Mouse (Mus musculus): ENCODE data around the gene Dclk1. TPM values are rescaled to one million over a fixed set of nuclear protein-coding genes. Genes with fewer than 3 reads are reported as not detected.

Gene Dclk1
- total and polyA plus RNA-seq, 3 experiments = 1.2 to 5.6 (median 3.6) TPM

- Histone ChIP-seq H3K4me1 (ENCODE audit: control insufficient read depth, insufficient read depth, low read length) (no peaks in the 10 kb centered on the region), H3K79me2 (replicated peaks; ENCODE audit: control insufficient read depth, insufficient read depth, low read length) (no peaks in the 10 kb centered on the region), H3K27me3 (ENCODE audit: control insufficient read depth, insufficient read depth, low read length) (no peaks in the 10 kb centered on the region), H3K27ac (no peak overlapping the region), H3K36me3 (ENCODE audit: control insufficient read depth, insufficient read depth, low read length) (no peaks in the 10 kb centered on the region), H3K9ac (ENCODE audit: low read depth, low read length) (no peak overlapping the region), H3K4me3 (no peak overlapping the region)
- TF ChIP-seq POLR2A (IDR thresholded peaks at IDR 0.05; ENCODE audit: insufficient read depth, low read depth, low read length) = no peak
- TF ChIP-seq EP300 (IDR thresholded peaks at IDR 0.05; ENCODE audit: insufficient read depth, low read depth, low read length) = no peak
- no peak for TF ChIP-seq CTCF (IDR thresholded peaks at IDR 0.05)
- 58% methylated on average over 2 of the region's 2 CpGs for WGBS
- intact Hi-C loops (cut with DNase I) = no loop called here
- no peak for DNase-seq
Measured at GRCm38 (mm10) chr3:55430022-55430549, 187.9 kb downstream of the Dclk1 start.

GRCm38 (mm10) chr3:55431223-55431622 lies 189.1 kb downstream of the Dclk1 start:
- Histone ChIP-seq H3K27me3 (ENCODE audit: control insufficient read depth, insufficient read depth, low read length) (no peaks in the 10 kb centered on the region), H3K4me1 (ENCODE audit: control insufficient read depth, insufficient read depth, low read length) (no peaks in the 10 kb centered on the region), H3K27ac (no peak overlapping the region), H3K4me3 (no peak overlapping the region), H3K9ac (ENCODE audit: low read depth, low read length) (no peak overlapping the region), H3K36me3 (ENCODE audit: control insufficient read depth, insufficient read depth, low read length) (no peaks in the 10 kb centered on the region), H3K79me2 (replicated peaks; ENCODE audit: control insufficient read depth, insufficient read depth, low read length) (no peaks in the 10 kb centered on the region)
- WGBS = 89% methylated on average over 3 of the region's 3 CpGs
- TF ChIP-seq CTCF (IDR thresholded peaks at IDR 0.05) (no peak), POLR2A (IDR thresholded peaks at IDR 0.05; ENCODE audit: insufficient read depth, low read depth, low read length) (no peak), EP300 (IDR thresholded peaks at IDR 0.05; ENCODE audit: insufficient read depth, low read depth, low read length) (no peak)
- DNase-seq = no peak
- intact Hi-C loops (cut with DNase I) = no loop called here

- DNase-seq = no peak
- Histone ChIP-seq H3K4me3 (no peak overlapping the region), H3K4me1 (ENCODE audit: control insufficient read depth, insufficient read depth, low read length) (no peaks in the 10 kb centered on the region), H3K36me3 (ENCODE audit: control insufficient read depth, insufficient read depth, low read length) (no peaks in the 10 kb centered on the region), H3K79me2 (replicated peaks; ENCODE audit: control insufficient read depth, insufficient read depth, low read length) (no peaks in the 10 kb centered on the region), H3K9ac (ENCODE audit: low read depth, low read length) (no peak overlapping the region), H3K27me3 (ENCODE audit: control insufficient read depth, insufficient read depth, low read length) (no peaks in the 10 kb centered on the region), H3K27ac (no peak overlapping the region)
- TF ChIP-seq CTCF (IDR thresholded peaks at IDR 0.05) (no peak), POLR2A (IDR thresholded peaks at IDR 0.05; ENCODE audit: insufficient read depth, low read depth, low read length) (no peak), EP300 (IDR thresholded peaks at IDR 0.05; ENCODE audit: insufficient read depth, low read depth, low read length) (no peak)
- intact Hi-C loops (cut with DNase I) = no loop called here
- WGBS = 95% methylated on average over 1 of the region's 1 CpGs
Measured at GRCm38 (mm10) chr3:55434276-55434675, 192.1 kb downstream of the Dclk1 start.

- Histone ChIP-seq H3K27me3 (ENCODE audit: control insufficient read depth, insufficient read depth, low read length) (no peaks in the 10 kb centered on the region), H3K27ac (no peak overlapping the region), H3K36me3 (ENCODE audit: control insufficient read depth, insufficient read depth, low read length) (no peaks in the 10 kb centered on the region), H3K9ac (ENCODE audit: low read depth, low read length) (no peak overlapping the region), H3K4me3 (no peak overlapping the region), H3K4me1 (ENCODE audit: control insufficient read depth, insufficient read depth, low read length) (no peaks in the 10 kb centered on the region), H3K79me2 (replicated peaks; ENCODE audit: control insufficient read depth, insufficient read depth, low read length) (no peaks in the 10 kb centered on the region)
- 65% methylated on average over 7 of the region's 7 CpGs for WGBS
- intact Hi-C loops (cut with DNase I) = no loop called here
- TF ChIP-seq EP300 (IDR thresholded peaks at IDR 0.05; ENCODE audit: insufficient read depth, low read depth, low read length) (no peak), CTCF (IDR thresholded peaks at IDR 0.05) (no peak), POLR2A (IDR thresholded peaks at IDR 0.05; ENCODE audit: insufficient read depth, low read depth, low read length) (no peak)
- DNase-seq = no peak
Measured at GRCm38 (mm10) chr3:55438824-55439446, 196.8 kb downstream of the Dclk1 start.

- H3K4me1 ChIP-seq (ENCODE audit: control insufficient read depth, insufficient read depth, low read length) = no peaks in the 10 kb centered on the region
- no peak overlapping the region for H3K9ac ChIP-seq (ENCODE audit: low read depth, low read length)
- H3K79me2 ChIP-seq (replicated peaks; ENCODE audit: control insufficient read depth, insufficient read depth, low read length) = no peaks in the 10 kb centered on the region
- H3K27ac ChIP-seq = no peak overlapping the region
- H3K4me3 ChIP-seq = no peak overlapping the region
- no peak for DNase-seq
- 54% methylated on average over 8 of the region's 8 CpGs for WGBS
- intact Hi-C loops (cut with DNase I) = no loop called here
- no peaks in the 10 kb centered on the region for H3K27me3 ChIP-seq (ENCODE audit: control insufficient read depth, insufficient read depth, low read length)
- no peaks in the 10 kb centered on the region for H3K36me3 ChIP-seq (ENCODE audit: control insufficient read depth, insufficient read depth, low read length)
- TF ChIP-seq EP300 (IDR thresholded peaks at IDR 0.05; ENCODE audit: insufficient read depth, low read depth, low read length) (no peak), POLR2A (IDR thresholded peaks at IDR 0.05; ENCODE audit: insufficient read depth, low read depth, low read length) (no peak), CTCF (IDR thresholded peaks at IDR 0.05) (no peak)
Measured at GRCm38 (mm10) chr3:55440342-55440741, 198.2 kb downstream of the Dclk1 start.

- Histone ChIP-seq H3K4me3 (no peak overlapping the region), H3K4me1 (ENCODE audit: control insufficient read depth, insufficient read depth, low read length) (no peaks in the 10 kb centered on the region), H3K27me3 (ENCODE audit: control insufficient read depth, insufficient read depth, low read length) (no peaks in the 10 kb centered on the region), H3K27ac (no peak overlapping the region), H3K9ac (ENCODE audit: low read depth, low read length) (no peak overlapping the region), H3K36me3 (ENCODE audit: control insufficient read depth, insufficient read depth, low read length) (no peaks in the 10 kb centered on the region), H3K79me2 (replicated peaks; ENCODE audit: control insufficient read depth, insufficient read depth, low read length) (no peaks in the 10 kb centered on the region)
- no peak for TF ChIP-seq EP300 (IDR thresholded peaks at IDR 0.05; ENCODE audit: insufficient read depth, low read depth, low read length)
- no peak for DNase-seq
- whole genome bisulfite sequencing = 60% methylated on average over 11 of the region's 11 CpGs
- intact Hi-C loops (cut with DNase I) = no loop called here
Measured at GRCm38 (mm10) chr3:55442012-55442645, 200.0 kb downstream of the Dclk1 start.

Data from heart, adult 2 months (tissue).